Mouse (Mus musculus) limb, embryonic 14.5 days (tissue): Measurements from ENCODE around the gene Dapp1. TPM values are rescaled to one million over a fixed set of nuclear protein-coding genes. Genes with fewer than 3 reads are reported as not detected.
"Not testable (repeated sequence)": the region's sequence is repeated elsewhere in the genome, so short reads cannot be mapped to it uniquely, and the experiment has no call there.

Experiments used
- ATAC-seq: fragments of 200-750 bp; cut with Nextera tagmentation; 2 replicates; pipeline ENCODE4 v1.8.0; 2017; ENCODE audit warnings: low read depth, moderate number of reproducible peaks, moderate TSS enrichment; ENCODE audit not compliant: low FRiP score
- DNase-seq: peaks from one replicate; pipeline ENCODE4 v3.0.0-alpha.2; 2015; ENCODE audit warnings: low spot score
- H3K27ac ChIP-seq: fragments of 300-500 bp; sonication (generic); replicated peaks from 2 replicates; pipeline ENCODE4 v1.5.1; 2014; ENCODE audit warnings: low read depth, mild to moderate bottlenecking, low read length, moderate library complexity, mixed read lengths
- H3K27me3 ChIP-seq: fragments of 300-500 bp; sonication (generic); 2 replicates; pipeline ENCODE4 v1.6.1; 2014; ENCODE audit warnings: low read length, mixed read lengths; ENCODE audit not compliant: control insufficient read depth, insufficient read depth
- H3K36me3 ChIP-seq: fragments of 300-500 bp; sonication (generic); 2 replicates; pipeline ENCODE4 v1.6.1; 2014; ENCODE audit warnings: mild to moderate bottlenecking, low read length, moderate library complexity, mixed read lengths; ENCODE audit not compliant: control insufficient read depth, insufficient read depth
- H3K4me1 ChIP-seq: fragments of 300-500 bp; sonication (generic); 2 replicates; pipeline ENCODE4 v1.6.1; 2014; ENCODE audit warnings: antibody characterized with exemption, low read length, mixed read lengths; ENCODE audit not compliant: control insufficient read depth, insufficient read depth
- H3K4me2 ChIP-seq: fragments of 300-500 bp; sonication (generic); replicated peaks from 2 replicates; pipeline ENCODE4 v1.6.1; 2014; ENCODE audit warnings: low read depth, mild to moderate bottlenecking, low read length, moderate library complexity; ENCODE audit not compliant: severe bottlenecking
- H3K4me3 ChIP-seq: fragments of 300-500 bp; sonication (generic); replicated peaks from 2 replicates; pipeline ENCODE4 v1.5.1; 2014; ENCODE audit warnings: low read length
- H3K9ac ChIP-seq: fragments of 300-500 bp; sonication (generic); 2 replicates; pipeline ENCODE4 v1.6.1; 2014; ENCODE audit warnings: mild to moderate bottlenecking, low read depth, low read length, moderate library complexity; ENCODE audit not compliant: severe bottlenecking
- H3K9me3 ChIP-seq: fragments of 300-500 bp; sonication (generic); 2 replicates; pipeline ENCODE4 v1.6.1; 2016; ENCODE audit warnings: low read length; ENCODE audit not compliant: control insufficient read depth
- POLR2A ChIP-seq: fragments of 200-500 bp; IDR thresholded peaks from 2 replicates; pipeline ENCODE4 v1.8.0; 2012; ENCODE audit warnings: inconsistent platforms, mild to moderate bottlenecking, moderate library complexity, borderline replicate concordance; ENCODE audit not compliant: insufficient read depth, insufficient read length; ENCODE audit errors: extremely low read depth
- WGBS: fragments of 180-500 bp; shearing (Covaris S2); extraction: QIAGEN DNeasy Blood & Tissue Kit; methylation state at CpG from one replicate; pipeline ENCODE4 v1.1.7; 2014; 5-methylcytosine and 5-hydroxymethylcytosine counted together
- polyA plus RNA-seq, 2 experiments: library from polyadenylated mRNA; depleted of rRNA in 1 of 2; stranded (reverse) in 1 of 2; unstranded in 1 of 2; fragments of >200 nt; fragmentation: Nextera tagmentation in 1 of 2; extraction: Ambion mirVana in 1 of 2; gene quantifications; 2 replicates each; pipeline versions ENCODE4 v1.2.1 to v1.2.3; 2012 to 2014

Gene Dapp1
- polyA plus RNA-seq, 2 experiments: 5.4 to 6.0 TPM

DNA sequence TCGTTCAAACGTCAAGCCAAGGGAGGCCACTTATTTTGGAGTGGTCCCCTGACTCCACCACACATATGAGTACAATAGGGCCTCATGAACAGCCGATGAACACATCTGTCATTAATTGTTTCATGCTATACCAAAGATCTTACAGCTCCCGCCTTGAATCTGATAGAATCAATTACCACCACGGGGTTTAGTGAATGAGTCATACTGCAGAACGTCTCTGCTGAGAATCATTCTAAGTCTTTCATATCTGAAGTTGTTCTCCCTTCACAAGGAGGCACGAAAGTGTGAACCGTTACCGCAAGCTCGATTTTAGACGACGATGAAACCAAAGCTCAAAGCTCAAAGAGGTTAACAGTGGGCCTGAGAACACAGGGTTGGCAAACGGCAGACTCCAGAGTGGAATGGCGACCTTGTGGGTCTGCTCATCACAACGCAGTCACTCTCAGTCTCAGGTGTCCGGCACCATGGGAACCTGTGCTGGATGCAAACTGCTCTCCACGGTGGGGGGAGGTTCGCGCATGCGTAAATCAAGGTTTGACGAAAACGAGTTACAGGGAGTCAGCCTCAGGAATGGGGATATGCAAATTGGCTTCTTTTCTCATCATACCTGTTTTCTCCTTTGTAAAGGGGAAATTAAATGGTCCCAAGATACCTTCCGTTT, 27.0 kb downstream of the Dapp1 start:
- no peak overlapping the region for H3K9ac ChIP-seq
- no peak for ATAC-seq
- H3K36me3 ChIP-seq: no peaks in the 10 kb centered on the region
- no peak overlapping the region for H3K27ac ChIP-seq
- H3K4me3 ChIP-seq: no peak overlapping the region
- no peak for DNase-seq
- H3K4me2 ChIP-seq: no peak overlapping the region
- 55% methylated on average over 23 of the region's 23 CpGs for WGBS
- no peak for TF ChIP-seq POLR2A
- H3K27me3 ChIP-seq: no peaks in the 10 kb centered on the region
- peaks cover 16% of the 10 kb centered on the region for H3K4me1 ChIP-seq
- no peaks in the 10 kb centered on the region for H3K9me3 ChIP-seq

DNA sequence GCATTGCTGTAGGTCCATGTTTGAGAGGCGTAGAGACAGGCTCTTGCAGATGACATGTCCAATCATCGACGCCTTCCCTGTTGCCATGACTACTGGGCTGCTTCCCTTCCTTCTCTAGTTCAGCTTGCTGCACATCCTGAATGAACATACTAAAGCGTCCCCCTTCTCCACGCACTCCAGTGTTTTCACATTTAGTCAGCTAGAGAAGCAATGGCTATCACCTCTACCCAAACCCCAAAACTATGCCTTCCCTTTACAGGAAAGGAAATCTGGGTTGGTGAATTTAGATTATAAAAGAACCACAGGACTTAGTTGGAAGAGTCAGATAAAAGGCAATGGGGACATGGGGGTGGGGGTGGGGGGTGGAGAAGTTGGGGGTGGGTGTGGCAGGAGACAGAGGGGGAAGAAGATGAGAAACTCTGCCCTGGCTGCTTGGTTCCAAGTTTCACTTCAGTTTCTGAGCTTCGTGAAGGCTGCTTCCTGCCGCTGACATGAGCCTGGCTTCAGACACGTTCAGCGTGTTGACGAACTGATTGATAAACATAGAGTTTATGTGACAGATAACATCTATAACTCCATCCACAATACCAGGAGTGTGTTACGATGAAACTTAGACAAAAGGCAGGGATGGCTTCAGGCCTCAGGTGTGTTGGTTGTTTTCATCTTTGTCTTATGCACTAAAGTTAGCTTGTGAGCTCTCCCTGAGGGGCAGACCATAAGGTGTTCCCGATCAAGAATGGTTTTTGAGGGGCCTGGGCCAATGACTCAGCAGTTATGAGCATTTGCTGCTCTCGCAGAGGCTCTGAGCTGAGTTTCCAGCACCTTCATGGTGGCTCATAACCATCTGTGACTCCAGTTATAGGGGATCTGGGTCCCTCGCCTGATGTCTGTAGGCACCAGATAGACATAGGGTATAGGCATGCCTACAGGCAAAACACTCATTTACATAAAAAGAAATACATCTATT, 28.1 kb downstream of the Dapp1 start:
- H3K4me2 ChIP-seq: no peak overlapping the region
- ATAC-seq: peak; percentile 75
- H3K27ac ChIP-seq: no peak overlapping the region; the same call in 1 of the 2 replicates
- peaks cover 16% of the 10 kb centered on the region for H3K4me1 ChIP-seq
- H3K36me3 ChIP-seq: no peaks in the 10 kb centered on the region
- no peaks in the 10 kb centered on the region for H3K27me3 ChIP-seq
- peak; percentile 61 for DNase-seq
- no peak overlapping the region for H3K4me3 ChIP-seq
- no peak overlapping the region for H3K9ac ChIP-seq
- TF ChIP-seq POLR2A: no peak
- no peaks in the 10 kb centered on the region for H3K9me3 ChIP-seq
- 68% methylated on average over 14 of the region's 14 CpGs for WGBS

- Histone ChIP-seq H3K27me3 (no peaks in the 10 kb centered on the region), H3K4me2 (no peak overlapping the region), H3K9me3 (no peaks in the 10 kb centered on the region), H3K9ac (no peak overlapping the region), H3K27ac (peak overlapping the region; percentile 52), H3K4me3 (no peak overlapping the region), H3K36me3 (no peaks in the 10 kb centered on the region), H3K4me1 (peaks cover 16% of the 10 kb centered on the region)
- 53% methylated on average over 4 of the region's 4 CpGs for WGBS
- TF ChIP-seq POLR2A: no peak
- DNase-seq (peak; percentile 51), ATAC-seq (peak; percentile 84)
Measured at GRCm38 (mm10) chr3:137952225-137952913, 29.0 kb downstream of the Dapp1 start.

GRCm38 (mm10) chr3:137951819-137952218, 29.5 kb downstream of the Dapp1 start:
- ATAC-seq: no peak
- WGBS: 16% methylated on average over 7 of the region's 7 CpGs

DNA sequence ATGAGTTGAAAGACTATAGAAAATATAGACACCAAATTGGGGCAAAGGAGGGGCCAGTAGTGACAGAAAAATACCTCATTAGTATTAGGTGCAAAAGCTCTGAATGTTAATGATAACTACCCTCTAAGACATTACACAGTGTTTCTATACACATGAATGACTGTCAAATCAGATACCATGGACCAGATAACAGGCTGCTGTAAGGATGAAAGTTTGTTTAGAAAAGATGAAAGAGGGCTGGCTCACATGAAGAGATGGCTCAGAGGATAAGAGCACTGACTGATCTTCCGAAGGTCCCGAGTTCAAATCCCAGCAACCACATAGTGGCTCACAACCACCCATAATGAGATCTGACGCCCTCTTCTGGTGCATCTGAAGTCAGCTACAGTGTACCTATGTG, 30.0 kb downstream of the Dapp1 start:
- ATAC-seq: not testable (repeated sequence)

More at GRCm38 (mm10) chr3:137951819-137952218, 29.5 kb downstream of the Dapp1 start:
- H3K9ac ChIP-seq: no peak overlapping the region
- peak overlapping the region; percentile 52; the same call in 1 of the 2 replicates for H3K27ac ChIP-seq
- H3K27me3 ChIP-seq: no peaks in the 10 kb centered on the region
- no peaks in the 10 kb centered on the region for H3K36me3 ChIP-seq
- H3K9me3 ChIP-seq: no peaks in the 10 kb centered on the region
- TF ChIP-seq POLR2A: no peak
- no peak for DNase-seq
- no peak overlapping the region for H3K4me2 ChIP-seq
- peaks cover 16% of the 10 kb centered on the region for H3K4me1 ChIP-seq
- no peak overlapping the region for H3K4me3 ChIP-seq

More for the DNA sequence above, 30.0 kb downstream of the Dapp1 start:
- H3K9me3 ChIP-seq, H3K4me3 ChIP-seq, H3K36me3 ChIP-seq, H3K27ac ChIP-seq, H3K4me2 ChIP-seq, H3K27me3 ChIP-seq, H3K9ac ChIP-seq, DNase-seq: not testable (repeated sequence)
- peaks cover 16% of the 10 kb centered on the region for H3K4me1 ChIP-seq
- 92% methylated on average over 3 of the region's 3 CpGs for WGBS
